Mouse (Mus musculus): ENCODE data around the gene Vps13c.
A peak's percentile ranks its signal among the peaks of the same experiment; 100 is the strongest.

The Vps13c gene

GRCm38 (mm10) chr9:67830411-67831358 is 9.5 kb upstream of the Vps13c start:
- no peak for DNase-seq (ENCODE audit: low read depth, low spot score)

- no peak for DNase-seq (ENCODE audit: low read depth, low spot score)
Observed at GRCm38 (mm10) chr9:67831359-67832045, 8.7 kb upstream of the Vps13c start.

GRCm38 (mm10) chr9:67832046-67832605 is 8.1 kb upstream of the Vps13c start, which contains the start of gene C2cd4a:
TSS of gene C2cd4a (minus strand) at chr9:67832330.
- DNase-seq (ENCODE audit: low read depth, low spot score): peak; percentile 45

GRCm38 (mm10) chr9:67834535-67834934 is 5.7 kb upstream of the Vps13c start:
- no peak for DNase-seq (ENCODE audit: low read depth, low spot score)

GRCm38 (mm10) chr9:67837311-67837710 is 2.9 kb upstream of the Vps13c start:
- no peak for DNase-seq (ENCODE audit: low read depth, low spot score)

GRCm38 (mm10) chr9:67842797-67843196 is 2.6 kb downstream of the Vps13c start:
- DNase-seq (ENCODE audit: low read depth, low spot score): peak; percentile 9

- no peak for DNase-seq (ENCODE audit: low read depth, low spot score)
Observed at GRCm38 (mm10) chr9:67845012-67845411, 4.8 kb downstream of the Vps13c start.

GRCm38 (mm10) chr9:67845648-67846047 is 5.5 kb downstream of the Vps13c start:
- DNase-seq (ENCODE audit: low read depth, low spot score): no peak

- no peak for DNase-seq (ENCODE audit: low read depth, low spot score)
Observed at GRCm38 (mm10) chr9:67846089-67846488, 5.9 kb downstream of the Vps13c start.

GRCm38 (mm10) chr9:67847606-67848005 is 7.4 kb downstream of the Vps13c start:
- no peak for DNase-seq (ENCODE audit: low read depth, low spot score)

GRCm38 (mm10) chr9:67849397-67849796 is 9.2 kb downstream of the Vps13c start:
- no peak for DNase-seq (ENCODE audit: low read depth, low spot score)

GRCm38 (mm10) chr9:67849846-67850245 is 9.7 kb downstream of the Vps13c start:
- no peak for DNase-seq (ENCODE audit: low read depth, low spot score)

GRCm38 (mm10) chr9:67851150-67851549 is 11.0 kb downstream of the Vps13c start:
- DNase-seq (ENCODE audit: low read depth, low spot score): peak; percentile 33

- DNase-seq (ENCODE audit: low read depth, low spot score): no peak
Observed at GRCm38 (mm10) chr9:67860273-67860672, 20.1 kb downstream of the Vps13c start.

GRCm38 (mm10) chr9:67863332-67863731 is 23.1 kb downstream of the Vps13c start:
- no peak for DNase-seq (ENCODE audit: low read depth, low spot score)

GRCm38 (mm10) chr9:67864011-67864410 is 23.8 kb downstream of the Vps13c start:
- DNase-seq (ENCODE audit: low read depth, low spot score): no peak

GRCm38 (mm10) chr9:67865411-67865810 is 25.2 kb downstream of the Vps13c start:
- no peak for DNase-seq (ENCODE audit: low read depth, low spot score)

- DNase-seq (ENCODE audit: low read depth, low spot score): no peak
Observed at GRCm38 (mm10) chr9:67867411-67867810, 27.2 kb downstream of the Vps13c start.

- peak; percentile 15 for DNase-seq (ENCODE audit: low read depth, low spot score)
Observed at GRCm38 (mm10) chr9:67869691-67870450, 29.7 kb downstream of the Vps13c start.

GRCm38 (mm10) chr9:67874522-67875222 is 34.5 kb downstream of the Vps13c start:
- DNase-seq (ENCODE audit: low read depth, low spot score): no peak

- peak; percentile 54 for DNase-seq (ENCODE audit: low read depth, low spot score)
Observed at GRCm38 (mm10) chr9:67875337-67875736, 35.1 kb downstream of the Vps13c start.

Data from 3T3-L1 (cell line).